Mouse (Mus musculus) midbrain, embryonic 13.5 days (tissue): ENCODE results near the gene Egfl8. TPM values are rescaled to one million over a fixed set of nuclear protein-coding genes. Genes with fewer than 3 reads are reported as not detected.

Experiments
- ATAC-seq: fragments of 200-750 bp; cut with Nextera tagmentation; 2 replicates; pipeline ENCODE4 v1.8.0; 2017; ENCODE audit warnings: mild to moderate bottlenecking, moderate TSS enrichment, moderate library complexity
- H3K27ac ChIP-seq: fragments of 300-500 bp; sonication (generic); 2 replicates; pipeline ENCODE4 v1.5.1; 2015; ENCODE audit warnings: inconsistent platforms, mild to moderate bottlenecking, moderate library complexity
- H3K27me3 ChIP-seq: fragments of 300-500 bp; sonication (generic); 2 replicates; pipeline ENCODE4 v1.6.1; 2015; ENCODE audit warnings: mild to moderate bottlenecking, inconsistent platforms
- H3K36me3 ChIP-seq: fragments of 300-500 bp; sonication (generic); 2 replicates; pipeline ENCODE4 v1.6.1; 2015; ENCODE audit warnings: mild to moderate bottlenecking, inconsistent platforms
- H3K4me1 ChIP-seq: fragments of 300-500 bp; sonication (generic); replicated peaks from 2 replicates; pipeline ENCODE4 v1.6.1; 2015; ENCODE audit warnings: inconsistent platforms
- H3K4me2 ChIP-seq: fragments of 300-500 bp; sonication (generic); replicated peaks from 2 replicates; pipeline ENCODE4 v1.6.1; 2015; ENCODE audit warnings: moderate library complexity, mild to moderate bottlenecking, inconsistent platforms
- H3K4me3 ChIP-seq: fragments of 300-500 bp; sonication (generic); replicated peaks from 2 replicates; pipeline ENCODE4 v1.5.1; 2015; ENCODE audit warnings: mild to moderate bottlenecking, inconsistent platforms
- H3K9ac ChIP-seq: fragments of 300-500 bp; sonication (generic); replicated peaks from 2 replicates; pipeline ENCODE4 v1.6.1; 2015; ENCODE audit warnings: mild to moderate bottlenecking, inconsistent platforms
- H3K9me3 ChIP-seq: fragments of 300-500 bp; sonication (generic); 2 replicates; pipeline ENCODE4 v1.6.1; 2016; ENCODE audit warnings: mild to moderate bottlenecking, inconsistent platforms
- WGBS: fragments of 180-500 bp; shearing (Covaris S2); methylation state at CpG from one replicate; pipeline ENCODE4 v1.1.7; 2015; 5-methylcytosine and 5-hydroxymethylcytosine counted together
- polyA plus RNA-seq: library from polyadenylated mRNA; unstranded; fragments of >200 nt; fragmentation: Nextera tagmentation; extraction: Ambion mirVana; gene quantifications from 2 replicates; pipeline ENCODE4 v1.2.1, GENCODE M21; 2015

Egfl8 gene
- polyA plus RNA-seq, 1 experiment from 2014 or later, result 6.8 TPM

- no peaks in the 10 kb centered on the region for H3K27me3 ChIP-seq
- H3K9ac ChIP-seq, result no peak overlapping the region
- 85% methylated on average over 8 of the region's 8 CpGs for WGBS
- H3K36me3 ChIP-seq, result no peaks in the 10 kb centered on the region
- peaks cover 25% of the 10 kb centered on the region for H3K4me1 ChIP-seq
- ATAC-seq, result no peak
- no peaks in the 10 kb centered on the region for H3K9me3 ChIP-seq
- no peak overlapping the region for H3K4me3 ChIP-seq
- H3K27ac ChIP-seq, result no peak overlapping the region
- no peak overlapping the region for H3K4me2 ChIP-seq
Measured at GRCm38 (mm10) chr17:34583819-34584218, 32.0 kb downstream of the Egfl8 start.

GRCm38 (mm10) chr17:34583397-34583796 is 32.4 kb downstream of the Egfl8 start:
- ATAC-seq, result no peak
- Histone ChIP-seq H3K27me3 (no peaks in the 10 kb centered on the region), H3K4me2 (no peak overlapping the region), H3K9ac (no peak overlapping the region), H3K27ac (no peak overlapping the region), H3K36me3 (no peaks in the 10 kb centered on the region), H3K9me3 (no peaks in the 10 kb centered on the region), H3K4me1 (peaks cover 21% of the 10 kb centered on the region), H3K4me3 (no peak overlapping the region)
- 76% methylated on average over 7 of the region's 7 CpGs for WGBS

GRCm38 (mm10) chr17:34582528-34582927 is 33.2 kb downstream of the Egfl8 start:
- Histone ChIP-seq H3K27me3 (no peaks in the 10 kb centered on the region), H3K27ac (no peak overlapping the region), H3K36me3 (no peaks in the 10 kb centered on the region), H3K9me3 (no peaks in the 10 kb centered on the region), H3K4me2 (no peak overlapping the region), H3K4me3 (no peak overlapping the region), H3K9ac (0 out of 2 replicates have a peak overlapping the region, but pooled peaks have one; percentile 1), H3K4me1 (peaks cover 14% of the 10 kb centered on the region)
- ATAC-seq, result no peak
- WGBS, result 90% methylated on average over 12 of the region's 12 CpGs

GRCm38 (mm10) chr17:34578070-34578469 is 37.7 kb downstream of the Egfl8 start:
- no peak overlapping the region for H3K27ac ChIP-seq
- WGBS, result 88% methylated on average over 3 of the region's 3 CpGs
- no peak overlapping the region for H3K4me2 ChIP-seq
- H3K4me3 ChIP-seq, result no peak overlapping the region
- no peaks in the 10 kb centered on the region for H3K4me1 ChIP-seq
- no peaks in the 10 kb centered on the region for H3K36me3 ChIP-seq
- H3K9me3 ChIP-seq, result no peaks in the 10 kb centered on the region
- no peak overlapping the region for H3K9ac ChIP-seq
- H3K27me3 ChIP-seq, result no peaks in the 10 kb centered on the region
- ATAC-seq, result no peak

DNA sequence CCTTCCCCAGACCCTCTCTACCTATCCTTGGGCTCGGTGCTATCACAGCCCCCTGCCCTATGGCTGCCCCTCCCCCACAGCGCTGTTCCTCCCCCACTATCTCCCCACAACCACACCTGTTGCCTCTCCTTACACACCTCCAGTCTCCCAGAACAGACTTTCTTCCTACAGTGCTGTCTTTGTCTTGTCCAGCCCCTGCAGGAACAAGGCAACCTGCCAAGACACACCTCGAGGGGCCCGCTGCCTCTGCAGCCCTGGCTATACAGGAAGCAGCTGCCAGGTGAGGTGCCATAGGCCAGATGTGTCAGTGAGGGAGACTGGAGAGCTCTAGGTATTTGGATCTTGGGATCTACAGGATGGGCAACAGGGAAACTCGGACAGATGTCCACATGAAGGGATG is 39.2 kb downstream of the Egfl8 start:
- Histone ChIP-seq H3K27ac (no peak overlapping the region), H3K36me3 (no peaks in the 10 kb centered on the region), H3K4me3 (no peak overlapping the region), H3K9me3 (no peaks in the 10 kb centered on the region), H3K4me2 (no peak overlapping the region), H3K4me1 (0 out of 2 replicates have a peak, but pooled peaks cover 6% of the 10 kb centered on the region), H3K9ac (no peak overlapping the region), H3K27me3 (no peaks in the 10 kb centered on the region)
- no peak for ATAC-seq
- 71% methylated on average over 5 of the region's 5 CpGs for WGBS

DNA sequence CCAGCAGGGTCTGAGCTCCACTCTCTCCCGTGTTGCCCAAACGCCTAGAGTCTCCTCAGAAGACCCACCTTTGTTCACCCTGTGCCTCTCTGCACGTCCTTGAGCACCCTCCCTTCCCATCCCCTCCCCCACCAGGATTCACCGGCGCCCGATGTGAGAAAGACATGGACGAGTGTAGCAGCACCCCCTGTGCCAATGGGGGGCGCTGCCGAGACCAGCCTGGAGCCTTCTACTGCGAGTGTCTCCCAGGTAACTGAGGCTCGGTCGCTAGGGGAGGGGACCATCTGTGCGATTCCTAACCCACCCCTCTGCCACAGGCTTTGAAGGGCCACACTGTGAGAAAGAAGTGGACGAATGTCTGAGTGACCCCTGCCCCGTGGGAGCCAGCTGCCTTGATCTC is 43.4 kb downstream of the Egfl8 start:
- no peak overlapping the region for H3K9ac ChIP-seq
- H3K9me3 ChIP-seq, result no peaks in the 10 kb centered on the region
- 8% methylated on average over 15 of the region's 15 CpGs for WGBS
- H3K27me3 ChIP-seq, result 0 out of 2 replicates have a peak, but pooled peaks cover 7% of the 10 kb centered on the region
- H3K27ac ChIP-seq, result no peak overlapping the region
- no peaks in the 10 kb centered on the region for H3K36me3 ChIP-seq
- H3K4me3 ChIP-seq, result no peak overlapping the region
- no peak overlapping the region for H3K4me2 ChIP-seq
- ATAC-seq, result no peak
- H3K4me1 ChIP-seq, result 0 out of 2 replicates have a peak, but pooled peaks cover 6% of the 10 kb centered on the region

DNA sequence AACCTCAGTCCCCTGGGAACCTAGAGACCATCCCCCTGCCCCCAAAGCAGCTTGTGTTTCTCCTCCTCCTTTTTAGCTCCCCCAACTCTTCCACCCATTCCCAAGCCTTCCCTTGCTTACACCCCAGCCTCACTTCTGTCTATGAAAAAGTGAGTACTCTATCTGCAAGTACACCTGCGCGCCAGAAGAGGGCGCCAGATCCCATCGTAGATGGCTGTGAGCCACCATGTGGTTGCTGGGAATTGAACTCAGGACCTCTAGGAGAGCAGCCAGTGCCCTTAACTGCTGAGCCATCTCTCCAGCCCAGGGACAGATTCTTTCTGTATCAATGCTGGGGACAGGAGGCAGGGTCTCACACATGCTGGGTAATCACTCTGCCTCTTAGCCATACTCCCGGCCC is 43.9 kb downstream of the Egfl8 start:
- ATAC-seq, result no peak
- Histone ChIP-seq H3K27ac (no peak overlapping the region), H3K9ac (no peak overlapping the region), H3K27me3 (0 out of 2 replicates have a peak, but pooled peaks cover 10% of the 10 kb centered on the region), H3K4me2 (no peak overlapping the region), H3K36me3 (no peaks in the 10 kb centered on the region), H3K9me3 (no peaks in the 10 kb centered on the region), H3K4me1 (0 out of 2 replicates have a peak, but pooled peaks cover 6% of the 10 kb centered on the region), H3K4me3 (no peak overlapping the region)
- WGBS, result 15% methylated on average over 5 of the region's 5 CpGs

DNA sequence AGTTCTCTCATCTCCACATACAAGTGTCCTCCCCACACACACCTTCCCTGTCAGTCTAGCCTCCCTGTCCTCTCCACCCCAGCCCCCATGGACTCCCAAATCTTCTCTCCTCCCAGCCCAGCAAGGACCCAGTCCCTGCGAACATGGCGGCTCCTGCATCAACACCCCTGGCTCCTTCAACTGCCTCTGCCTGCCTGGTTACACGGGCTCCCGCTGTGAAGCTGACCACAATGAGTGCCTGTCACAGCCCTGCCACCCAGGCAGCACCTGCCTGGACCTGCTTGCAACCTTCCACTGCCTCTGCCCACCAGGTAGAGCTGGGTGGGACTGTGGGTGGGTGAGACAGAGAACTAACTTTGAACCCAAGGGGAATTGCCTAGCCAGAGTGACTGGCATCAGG is 45.9 kb downstream of the Egfl8 start:
- no peak for ATAC-seq
- H3K27me3 ChIP-seq, result 0 out of 2 replicates have a peak, but pooled peaks cover 10% of the 10 kb centered on the region
- no peaks in the 10 kb centered on the region for H3K36me3 ChIP-seq
- no peak overlapping the region for H3K4me3 ChIP-seq
- no peaks in the 10 kb centered on the region for H3K9me3 ChIP-seq
- 0 out of 2 replicates have a peak, but pooled peaks cover 6% of the 10 kb centered on the region for H3K4me1 ChIP-seq
- no peak overlapping the region; the same call in 1 of the 2 replicates for H3K9ac ChIP-seq
- H3K4me2 ChIP-seq, result no peak overlapping the region
- no peak overlapping the region for H3K27ac ChIP-seq
- WGBS, result 74% methylated on average over 4 of the region's 4 CpGs

DNA sequence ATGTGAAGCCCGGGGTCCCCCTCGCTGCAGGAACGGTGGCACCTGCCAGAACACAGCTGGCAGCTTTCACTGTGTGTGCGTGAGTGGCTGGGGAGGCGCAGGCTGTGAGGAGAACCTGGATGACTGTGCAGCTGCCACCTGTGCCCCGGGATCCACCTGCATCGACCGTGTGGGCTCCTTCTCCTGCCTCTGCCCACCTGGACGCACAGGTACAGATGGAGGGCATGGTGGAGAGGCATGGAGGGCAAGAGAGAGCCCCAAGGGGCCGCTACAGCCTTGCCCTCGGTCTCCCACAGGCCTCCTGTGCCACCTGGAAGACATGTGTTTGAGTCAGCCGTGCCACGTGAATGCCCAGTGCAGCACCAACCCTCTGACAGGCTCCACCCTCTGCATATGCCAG is 47.4 kb downstream of the Egfl8 start:
- Histone ChIP-seq H3K9ac (no peak overlapping the region), H3K4me3 (no peak overlapping the region), H3K4me2 (no peak overlapping the region), H3K27me3 (0 out of 2 replicates have a peak, but pooled peaks cover 10% of the 10 kb centered on the region), H3K4me1 (peaks cover 12% of the 10 kb centered on the region; the same call in 1 of the 2 replicates), H3K9me3 (no peaks in the 10 kb centered on the region), H3K36me3 (no peaks in the 10 kb centered on the region), H3K27ac (no peak overlapping the region)
- ATAC-seq, result no peak
- WGBS, result 82% methylated on average over 13 of the region's 13 CpGs

GRCm38 (mm10) chr17:34567311-34567710 is 48.5 kb downstream of the Egfl8 start:
- no peak overlapping the region for H3K4me3 ChIP-seq
- H3K4me2 ChIP-seq, result no peak overlapping the region
- H3K4me1 ChIP-seq, result peaks cover 8% of the 10 kb centered on the region; the same call in 1 of the 2 replicates
- no peak overlapping the region for H3K27ac ChIP-seq
- no peaks in the 10 kb centered on the region for H3K9me3 ChIP-seq
- WGBS, result 70% methylated on average over 9 of the region's 9 CpGs
- ATAC-seq, result no peak
- no peak overlapping the region for H3K9ac ChIP-seq
- no peaks in the 10 kb centered on the region for H3K36me3 ChIP-seq
- H3K27me3 ChIP-seq, result 0 out of 2 replicates have a peak, but pooled peaks cover 10% of the 10 kb centered on the region

- WGBS, result 62% methylated on average over 3 of the region's 3 CpGs
- peaks cover 10% of the 10 kb centered on the region; the same call in 1 of the 2 replicates for H3K4me1 ChIP-seq
- H3K4me2 ChIP-seq, result no peak overlapping the region; the same call in 1 of the 2 replicates
- 0 out of 2 replicates have a peak overlapping the region, but pooled peaks have one; percentile 17 for H3K27ac ChIP-seq
- no peaks in the 10 kb centered on the region for H3K9me3 ChIP-seq
- no peak overlapping the region for H3K4me3 ChIP-seq
- no peak for ATAC-seq
- 0 out of 2 replicates have a peak, but pooled peaks cover 10% of the 10 kb centered on the region for H3K27me3 ChIP-seq
- no peak overlapping the region for H3K9ac ChIP-seq
- no peaks in the 10 kb centered on the region for H3K36me3 ChIP-seq
Measured at GRCm38 (mm10) chr17:34564796-34565195, 51.0 kb downstream of the Egfl8 start.

GRCm38 (mm10) chr17:34564003-34564421 is 51.8 kb downstream of the Egfl8 start, which contains the start of gene Notch4:
TSS of gene Notch4 (plus strand) at chr17:34564268.
- H3K4me1 ChIP-seq, result peaks cover 10% of the 10 kb centered on the region; the same call in 1 of the 2 replicates
- H3K36me3 ChIP-seq, result no peaks in the 10 kb centered on the region
- no peak for ATAC-seq
- no peak within 1 kb of the TSS; the same call in 1 of the 2 replicates for H3K4me2 ChIP-seq
- H3K27ac ChIP-seq, result 0 out of 2 replicates have a peak within 1 kb of the TSS, but pooled peaks have one; percentile 17
- 0 out of 2 replicates have a peak, but pooled peaks cover 10% of the 10 kb centered on the region for H3K27me3 ChIP-seq
- H3K4me3 ChIP-seq, result no peak within 1 kb of the TSS
- no peaks in the 10 kb centered on the region for H3K9me3 ChIP-seq
- WGBS, result 21% methylated on average over 6 of the region's 6 CpGs
- no peak within 1 kb of the TSS for H3K9ac ChIP-seq
